Mouse (Mus musculus): Measurements from ENCODE around the gene Rwdd2a.
"Not testable (repeated sequence)": the region's sequence is repeated elsewhere in the genome, so short reads cannot be mapped to it uniquely, and the experiment has no call there.

The Rwdd2a gene

GRCm38 (mm10) chr9:86592676-86593668 is 21.2 kb downstream of the Rwdd2a start:
- DNase-seq, result no peak

GRCm38 (mm10) chr9:86594357-86594767 is 22.6 kb downstream of the Rwdd2a start:
- not testable (repeated sequence) for DNase-seq

GRCm38 (mm10) chr9:86596983-86597382 is 25.2 kb downstream of the Rwdd2a start:
- DNase-seq, result not testable (repeated sequence)

- DNase-seq, result no peak
These were observed 28.0 kb downstream of the Rwdd2a start for GRCm38 (mm10) chr9:86599723-86600303.

- no peak for DNase-seq
These were observed 34.0 kb downstream of the Rwdd2a start for GRCm38 (mm10) chr9:86605776-86606175.

- DNase-seq, result no peak
These were observed 40.3 kb downstream of the Rwdd2a start for GRCm38 (mm10) chr9:86612091-86612490.

GRCm38 (mm10) chr9:86615765-86616164 is 44.0 kb downstream of the Rwdd2a start:
- DNase-seq, result no peak

GRCm38 (mm10) chr9:86617837-86618492 is 46.2 kb downstream of the Rwdd2a start:
- DNase-seq, result no peak

- DNase-seq, result no peak
These were observed 47.7 kb downstream of the Rwdd2a start for GRCm38 (mm10) chr9:86619341-86620139.

GRCm38 (mm10) chr9:86622062-86622461 is 50.3 kb downstream of the Rwdd2a start:
- no peak for DNase-seq

GRCm38 (mm10) chr9:86624039-86624438 is 52.2 kb downstream of the Rwdd2a start:
- peak; percentile 6 for DNase-seq
